Mouse (Mus musculus): ENCODE data around the gene Klhl36.

Gene Klhl36

GRCm38 (mm10) chr8:119887130-119887529 is 25.1 kb downstream of the Klhl36 start:
- peak in 1 of 2 experiments; percentile 25 for DNase-seq

- no peak for DNase-seq
Measured at GRCm38 (mm10) chr8:119888012-119888411, 25.9 kb downstream of the Klhl36 start.

GRCm38 (mm10) chr8:119897069-119897468 is 35.0 kb downstream of the Klhl36 start:
- no peak for DNase-seq

GRCm38 (mm10) chr8:119897933-119898332 is 35.9 kb downstream of the Klhl36 start:
- DNase-seq = no peak

GRCm38 (mm10) chr8:119901349-119901748 is 39.3 kb downstream of the Klhl36 start:
- DNase-seq = no peak

- no peak for DNase-seq
Measured at GRCm38 (mm10) chr8:119901952-119902351, 39.9 kb downstream of the Klhl36 start.

GRCm38 (mm10) chr8:119904323-119904911 is 42.4 kb downstream of the Klhl36 start:
- DNase-seq = no peak

- DNase-seq = no peak
Measured at GRCm38 (mm10) chr8:119909944-119910546, 48.0 kb downstream of the Klhl36 start, which contains the start of gene Usp10. TSS of gene Usp10 (plus strand) at chr8:119910360.

- peak; percentile 83 to 98 for DNase-seq
Measured at GRCm38 (mm10) chr8:119910547-119911257, 48.6 kb downstream of the Klhl36 start, which contains the start of gene Gm20388. TSS of gene Gm20388 (plus strand) at chr8:119910841.

GRCm38 (mm10) chr8:119911258-119911962 is 49.3 kb downstream of the Klhl36 start:
- no peak for DNase-seq

GRCm38 (mm10) chr8:119912643-119913042 is 50.6 kb downstream of the Klhl36 start:
- DNase-seq = no peak

GRCm38 (mm10) chr8:119913181-119913580 is 51.1 kb downstream of the Klhl36 start:
- DNase-seq = no peak

GRCm38 (mm10) chr8:119914161-119914560 is 52.1 kb downstream of the Klhl36 start:
- no peak for DNase-seq

- no peak for DNase-seq
Measured at GRCm38 (mm10) chr8:119915298-119915697, 53.2 kb downstream of the Klhl36 start.

- no peak for DNase-seq
Measured at GRCm38 (mm10) chr8:119916237-119916892, 54.3 kb downstream of the Klhl36 start.

- no peak for DNase-seq
Measured at GRCm38 (mm10) chr8:119917415-119917814, 55.3 kb downstream of the Klhl36 start.

GRCm38 (mm10) chr8:119918155-119918567 is 56.1 kb downstream of the Klhl36 start:
- no peak for DNase-seq

- peak; percentile 40 to 45 for DNase-seq
Measured at GRCm38 (mm10) chr8:119923259-119923658, 61.2 kb downstream of the Klhl36 start.

- DNase-seq = no peak
Measured at GRCm38 (mm10) chr8:119925428-119925827, 63.4 kb downstream of the Klhl36 start.

GRCm38 (mm10) chr8:119926474-119926873 is 64.4 kb downstream of the Klhl36 start:
- DNase-seq = no peak
